Mouse (Mus musculus): ENCODE measurements around the gene Ciao2a. TPM values are rescaled to one million over a fixed set of nuclear protein-coding genes. Genes with fewer than 3 reads are reported as not detected.

Gene Ciao2a
- polyA plus RNA-seq, 1 experiment from 2014 or later: 79.8 TPM

- DNase-seq (ENCODE audit: low spot score): no peak
- no peak for ATAC-seq
- H3K27me3 ChIP-seq (replicated peaks; ENCODE audit: control insufficient read depth, insufficient read depth, low read length): no peaks in the 10 kb centered on the region
Measured at GRCm38 (mm10) chr9:66181126-66181825, 54.9 kb downstream of the Ciao2a start.

GRCm38 (mm10) chr9:66181826-66182678, 55.6 kb downstream of the Ciao2a start:
- 66% methylated on average over 11 of the region's 11 CpGs for WGBS
- H3K4me1 ChIP-seq (ENCODE audit: control insufficient read depth, insufficient read depth, low read length): peaks cover 6% of the 10 kb centered on the region; the same call in 1 of the 2 replicates
- no peaks in the 10 kb centered on the region for H3K36me3 ChIP-seq (ENCODE audit: control insufficient read depth, insufficient read depth, low read length)
- H3K27me3 ChIP-seq (replicated peaks; ENCODE audit: control insufficient read depth, insufficient read depth, low read length): no peaks in the 10 kb centered on the region
- H3K27ac ChIP-seq (ENCODE audit: low read depth, low read length): no peak overlapping the region
- no peak overlapping the region for H3K4me2 ChIP-seq (ENCODE audit: low read length)
- no peak for ATAC-seq
- no peak overlapping the region for H3K4me3 ChIP-seq (ENCODE audit: low read depth, low read length)
- no peak for DNase-seq (ENCODE audit: low spot score)
- no peak overlapping the region for H3K9ac ChIP-seq (ENCODE audit: low read length)
- no peaks in the 10 kb centered on the region for H3K9me3 ChIP-seq (replicated peaks; ENCODE audit: control insufficient read depth, low read length)

More at GRCm38 (mm10) chr9:66181126-66181825, 54.9 kb downstream of the Ciao2a start:
- WGBS: 86% methylated on average over 4 of the region's 4 CpGs
- no peak overlapping the region for H3K4me2 ChIP-seq (ENCODE audit: low read length)
- H3K9ac ChIP-seq (ENCODE audit: low read length): no peak overlapping the region
- H3K27ac ChIP-seq (ENCODE audit: low read depth, low read length): no peak overlapping the region
- H3K4me3 ChIP-seq (ENCODE audit: low read depth, low read length): no peak overlapping the region
- no peaks in the 10 kb centered on the region for H3K36me3 ChIP-seq (ENCODE audit: control insufficient read depth, insufficient read depth, low read length)
- no peaks in the 10 kb centered on the region for H3K9me3 ChIP-seq (replicated peaks; ENCODE audit: control insufficient read depth, low read length)
- no peaks in the 10 kb centered on the region for H3K4me1 ChIP-seq (ENCODE audit: control insufficient read depth, insufficient read depth, low read length)

GRCm38 (mm10) chr9:66182679-66182993, 56.2 kb downstream of the Ciao2a start:
- no peak overlapping the region for H3K9ac ChIP-seq (ENCODE audit: low read length)
- peaks cover 6% of the 10 kb centered on the region; the same call in 1 of the 2 replicates for H3K4me1 ChIP-seq (ENCODE audit: control insufficient read depth, insufficient read depth, low read length)
- H3K36me3 ChIP-seq (ENCODE audit: control insufficient read depth, insufficient read depth, low read length): no peaks in the 10 kb centered on the region
- H3K4me2 ChIP-seq (ENCODE audit: low read length): no peak overlapping the region
- H3K27me3 ChIP-seq (replicated peaks; ENCODE audit: control insufficient read depth, insufficient read depth, low read length): no peaks in the 10 kb centered on the region
- ATAC-seq (no peak), DNase-seq (ENCODE audit: low spot score) (no peak)
- no peak overlapping the region for H3K4me3 ChIP-seq (ENCODE audit: low read depth, low read length)
- H3K9me3 ChIP-seq (replicated peaks; ENCODE audit: control insufficient read depth, low read length): no peaks in the 10 kb centered on the region
- no peak overlapping the region for H3K27ac ChIP-seq (ENCODE audit: low read depth, low read length)
- WGBS: 79% methylated on average over 3 of the region's 3 CpGs

- Histone ChIP-seq H3K27ac (ENCODE audit: low read depth, low read length) (no peak overlapping the region), H3K36me3 (ENCODE audit: control insufficient read depth, insufficient read depth, low read length) (no peaks in the 10 kb centered on the region), H3K27me3 (replicated peaks; ENCODE audit: control insufficient read depth, insufficient read depth, low read length) (no peaks in the 10 kb centered on the region), H3K9ac (ENCODE audit: low read length) (no peak overlapping the region), H3K9me3 (replicated peaks; ENCODE audit: control insufficient read depth, low read length) (no peaks in the 10 kb centered on the region), H3K4me2 (ENCODE audit: low read length) (no peak overlapping the region), H3K4me1 (ENCODE audit: control insufficient read depth, insufficient read depth, low read length) (peaks cover 6% of the 10 kb centered on the region; the same call in 1 of the 2 replicates), H3K4me3 (ENCODE audit: low read depth, low read length) (no peak overlapping the region)
- 75% methylated on average over 3 of the region's 3 CpGs for WGBS
- no peak for ATAC-seq
- DNase-seq (ENCODE audit: low spot score): no peak
Measured at GRCm38 (mm10) chr9:66183023-66183422, 56.6 kb downstream of the Ciao2a start.

GRCm38 (mm10) chr9:66184572-66184971, 58.2 kb downstream of the Ciao2a start:
- H3K27me3 ChIP-seq (replicated peaks; ENCODE audit: control insufficient read depth, insufficient read depth, low read length): no peaks in the 10 kb centered on the region
- H3K4me1 ChIP-seq (ENCODE audit: control insufficient read depth, insufficient read depth, low read length): peaks cover 6% of the 10 kb centered on the region; the same call in 1 of the 2 replicates
- H3K27ac ChIP-seq (ENCODE audit: low read depth, low read length): no peak overlapping the region
- ATAC-seq (no peak), DNase-seq (ENCODE audit: low spot score) (no peak)
- no peak overlapping the region for H3K9ac ChIP-seq (ENCODE audit: low read length)
- no peak overlapping the region for H3K4me3 ChIP-seq (ENCODE audit: low read depth, low read length)
- no peak overlapping the region for H3K4me2 ChIP-seq (ENCODE audit: low read length)
- no peaks in the 10 kb centered on the region for H3K9me3 ChIP-seq (replicated peaks; ENCODE audit: control insufficient read depth, low read length)
- 65% methylated on average over 5 of the region's 5 CpGs for WGBS
- no peaks in the 10 kb centered on the region for H3K36me3 ChIP-seq (ENCODE audit: control insufficient read depth, insufficient read depth, low read length)

GRCm38 (mm10) chr9:66186426-66186825, 60.0 kb downstream of the Ciao2a start:
- ATAC-seq: no peak
- Histone ChIP-seq H3K9me3 (replicated peaks; ENCODE audit: control insufficient read depth, low read length) (no peaks in the 10 kb centered on the region), H3K4me2 (ENCODE audit: low read length) (no peak overlapping the region), H3K36me3 (ENCODE audit: control insufficient read depth, insufficient read depth, low read length) (no peaks in the 10 kb centered on the region), H3K27me3 (replicated peaks; ENCODE audit: control insufficient read depth, insufficient read depth, low read length) (no peaks in the 10 kb centered on the region), H3K9ac (ENCODE audit: low read length) (no peak overlapping the region), H3K4me1 (ENCODE audit: control insufficient read depth, insufficient read depth, low read length) (peaks cover 6% of the 10 kb centered on the region; the same call in 1 of the 2 replicates), H3K27ac (ENCODE audit: low read depth, low read length) (no peak overlapping the region), H3K4me3 (ENCODE audit: low read depth, low read length) (no peak overlapping the region)
- DNase-seq (ENCODE audit: low spot score): peak; percentile 10
- 10% methylated on average over 6 of the region's 6 CpGs for WGBS

Other genes with a start within 250 kb of the Ciao2a start
- gene Pclaf, start 236.4 kb upstream of the Ciao2a start, polyA plus RNA-seq (2014; fragmentation: Nextera tagmentation; extraction: Ambion mirVana): 57.3 and 59.0 TPM in 2 replicates
- gene Trip4, start 217.8 kb upstream of the Ciao2a start, polyA plus RNA-seq (2014; fragmentation: Nextera tagmentation; extraction: Ambion mirVana): 25.5 and 29.4 TPM in 2 replicates
- gene Csnk1g1, start 217.7 kb upstream of the Ciao2a start, polyA plus RNA-seq (2014; fragmentation: Nextera tagmentation; extraction: Ambion mirVana): 21.1 and 24.2 TPM in 2 replicates
- 401 and 454 TPM in 2 replicates for gene Ppib, start 66.4 kb upstream of the Ciao2a start, polyA plus RNA-seq (2014; fragmentation: Nextera tagmentation; extraction: Ambion mirVana)
- gene Snx22, start 56.9 kb upstream of the Ciao2a start, polyA plus RNA-seq (2014; fragmentation: Nextera tagmentation; extraction: Ambion mirVana): 3.6 and 4.8 TPM in 2 replicates
- gene Snx1, start within 50 bp of the Ciao2a start, polyA plus RNA-seq (2014; fragmentation: Nextera tagmentation; extraction: Ambion mirVana): 111 and 120 TPM in 2 replicates
- 2.2 and 2.3 TPM in 2 replicates for gene Dapk2, start 31.6 kb downstream of the Ciao2a start, polyA plus RNA-seq (2014; fragmentation: Nextera tagmentation; extraction: Ambion mirVana)
- 31.9 and 44.3 TPM in 2 replicates for gene Herc1, start 223.8 kb downstream of the Ciao2a start, polyA plus RNA-seq (2014; fragmentation: Nextera tagmentation; extraction: Ambion mirVana)

Measured in forebrain, embryonic 14.5 days (tissue).